Mouse (Mus musculus): Measurements from ENCODE around the gene Morn3. TPM values are rescaled to one million over a fixed set of nuclear protein-coding genes. Genes with fewer than 3 reads are reported as not detected.
"Not testable (repeated sequence)": the region's sequence is repeated elsewhere in the genome, so short reads cannot be mapped to it uniquely, and the experiment has no call there.

Gene Morn3
- polyA plus RNA-seq, 1 experiment from 2014 or later: 3.6 TPM

- Histone ChIP-seq H3K27ac (replicated peaks; ENCODE audit: low read depth, low read length) (no peak overlapping the region), H3K9me3 (ENCODE audit: control insufficient read depth, low read length) (no peaks in the 10 kb centered on the region), H3K36me3 (ENCODE audit: control insufficient read depth, insufficient read depth, low read length) (no peaks in the 10 kb centered on the region), H3K4me3 (ENCODE audit: low read depth, low read length) (no peak overlapping the region), H3K4me2 (ENCODE audit: low read depth, low read length) (no peak overlapping the region), H3K27me3 (replicated peaks; ENCODE audit: control insufficient read depth, insufficient read depth, low read length) (no peaks in the 10 kb centered on the region), H3K4me1 (ENCODE audit: control insufficient read depth, insufficient read depth, low read length) (peaks cover 6% of the 10 kb centered on the region; the same call in 1 of the 2 replicates), H3K9ac (ENCODE audit: low read depth, low read length) (no peak overlapping the region)
- ATAC-seq (ENCODE audit: low read depth): no peak
- WGBS: 27% methylated on average over 6 of the region's 6 CpGs
- DNase-seq (ENCODE audit: low spot score): peak; percentile 95
Observed at GRCm38 (mm10) chr5:123064207-123064606, 17.4 kb upstream of the Morn3 start.

GRCm38 (mm10) chr5:123063141-123063540 lies 16.3 kb upstream of the Morn3 start:
- DNase-seq (ENCODE audit: low spot score) (no peak), ATAC-seq (ENCODE audit: low read depth) (no peak)
- peaks cover 6% of the 10 kb centered on the region for H3K4me1 ChIP-seq (ENCODE audit: control insufficient read depth, insufficient read depth, low read length)
- no peaks in the 10 kb centered on the region for H3K9me3 ChIP-seq (ENCODE audit: control insufficient read depth, low read length)
- no peak overlapping the region for H3K27ac ChIP-seq (replicated peaks; ENCODE audit: low read depth, low read length)
- no peaks in the 10 kb centered on the region for H3K27me3 ChIP-seq (replicated peaks; ENCODE audit: control insufficient read depth, insufficient read depth, low read length)
- H3K9ac ChIP-seq (ENCODE audit: low read depth, low read length): no peak overlapping the region
- no peak overlapping the region for H3K4me2 ChIP-seq (ENCODE audit: low read depth, low read length)
- WGBS: 84% methylated on average over 3 of the region's 3 CpGs
- no peaks in the 10 kb centered on the region for H3K36me3 ChIP-seq (ENCODE audit: control insufficient read depth, insufficient read depth, low read length)
- H3K4me3 ChIP-seq (ENCODE audit: low read depth, low read length): no peak overlapping the region

- not testable (repeated sequence) for H3K4me1 ChIP-seq (ENCODE audit: control insufficient read depth, insufficient read depth, low read length); H3K4me2 ChIP-seq (ENCODE audit: low read depth, low read length); H3K9ac ChIP-seq (ENCODE audit: low read depth, low read length); H3K27me3 ChIP-seq (replicated peaks; ENCODE audit: control insufficient read depth, insufficient read depth, low read length); H3K4me3 ChIP-seq (ENCODE audit: low read depth, low read length); H3K36me3 ChIP-seq (ENCODE audit: control insufficient read depth, insufficient read depth, low read length); ATAC-seq (ENCODE audit: low read depth); DNase-seq (ENCODE audit: low spot score); H3K27ac ChIP-seq (replicated peaks; ENCODE audit: low read depth, low read length); H3K9me3 ChIP-seq (ENCODE audit: control insufficient read depth, low read length)
- WGBS: 86% methylated on average over 4 of the region's 6 CpGs
Observed at GRCm38 (mm10) chr5:123061402-123061749, 14.6 kb upstream of the Morn3 start.

GRCm38 (mm10) chr5:123060706-123061401 lies 14.0 kb upstream of the Morn3 start:
- H3K9me3 ChIP-seq (ENCODE audit: control insufficient read depth, low read length): 0 out of 2 replicates have a peak, but pooled peaks cover 3% of the 10 kb centered on the region
- H3K4me3 ChIP-seq (ENCODE audit: low read depth, low read length): no peak overlapping the region
- DNase-seq (ENCODE audit: low spot score) (no peak), ATAC-seq (ENCODE audit: low read depth) (no peak)
- H3K9ac ChIP-seq (ENCODE audit: low read depth, low read length): 0 out of 2 replicates have a peak overlapping the region, but pooled peaks have one; percentile 11
- 48% methylated on average over 9 of the region's 9 CpGs for WGBS
- no peaks in the 10 kb centered on the region for H3K36me3 ChIP-seq (ENCODE audit: control insufficient read depth, insufficient read depth, low read length)
- H3K27ac ChIP-seq (replicated peaks; ENCODE audit: low read depth, low read length): peak overlapping the region; percentile 55; the same call in 1 of the 2 replicates
- no peaks in the 10 kb centered on the region for H3K27me3 ChIP-seq (replicated peaks; ENCODE audit: control insufficient read depth, insufficient read depth, low read length)
- H3K4me1 ChIP-seq (ENCODE audit: control insufficient read depth, insufficient read depth, low read length): peaks cover 6% of the 10 kb centered on the region
- H3K4me2 ChIP-seq (ENCODE audit: low read depth, low read length): no peak overlapping the region

- Histone ChIP-seq H3K4me1 (ENCODE audit: control insufficient read depth, insufficient read depth, low read length) (peaks cover 6% of the 10 kb centered on the region), H3K9ac (ENCODE audit: low read depth, low read length) (no peak overlapping the region), H3K4me2 (ENCODE audit: low read depth, low read length) (peak overlapping the region; percentile 32; the same call in 1 of the 2 replicates), H3K4me3 (ENCODE audit: low read depth, low read length) (no peak overlapping the region), H3K27me3 (replicated peaks; ENCODE audit: control insufficient read depth, insufficient read depth, low read length) (no peaks in the 10 kb centered on the region), H3K36me3 (ENCODE audit: control insufficient read depth, insufficient read depth, low read length) (no peaks in the 10 kb centered on the region), H3K27ac (replicated peaks; ENCODE audit: low read depth, low read length) (peak overlapping the region; percentile 55), H3K9me3 (ENCODE audit: control insufficient read depth, low read length) (0 out of 2 replicates have a peak, but pooled peaks cover 3% of the 10 kb centered on the region)
- DNase-seq (ENCODE audit: low spot score) (peak; percentile 51), ATAC-seq (ENCODE audit: low read depth) (no peak)
- 12% methylated on average over 14 of the region's 14 CpGs for WGBS
Observed at GRCm38 (mm10) chr5:123059757-123060520, 13.1 kb upstream of the Morn3 start.

- 0 out of 2 replicates have a peak, but pooled peaks cover 3% of the 10 kb centered on the region for H3K9me3 ChIP-seq (ENCODE audit: control insufficient read depth, low read length)
- H3K4me3 ChIP-seq (ENCODE audit: low read depth, low read length): peak overlapping the region; percentile 43
- H3K4me2 ChIP-seq (ENCODE audit: low read depth, low read length): peak overlapping the region; percentile 55
- H3K27ac ChIP-seq (replicated peaks; ENCODE audit: low read depth, low read length): peak overlapping the region; percentile 63
- no peaks in the 10 kb centered on the region for H3K36me3 ChIP-seq (ENCODE audit: control insufficient read depth, insufficient read depth, low read length)
- H3K4me1 ChIP-seq (ENCODE audit: control insufficient read depth, insufficient read depth, low read length): peaks cover 6% of the 10 kb centered on the region
- WGBS: 40% methylated on average over 16 of the region's 16 CpGs
- no peak for ATAC-seq (ENCODE audit: low read depth)
- H3K9ac ChIP-seq (ENCODE audit: low read depth, low read length): peak overlapping the region; percentile 62
- H3K27me3 ChIP-seq (replicated peaks; ENCODE audit: control insufficient read depth, insufficient read depth, low read length): no peaks in the 10 kb centered on the region
- DNase-seq (ENCODE audit: low spot score): no peak
Observed at GRCm38 (mm10) chr5:123058251-123059102, 11.7 kb upstream of the Morn3 start.

- peak overlapping the region; percentile 43 for H3K4me3 ChIP-seq (ENCODE audit: low read depth, low read length)
- H3K4me2 ChIP-seq (ENCODE audit: low read depth, low read length): peak overlapping the region; percentile 55
- H3K36me3 ChIP-seq (ENCODE audit: control insufficient read depth, insufficient read depth, low read length): no peaks in the 10 kb centered on the region
- DNase-seq (ENCODE audit: low spot score): peak; percentile 100
- H3K27ac ChIP-seq (replicated peaks; ENCODE audit: low read depth, low read length): peak overlapping the region; percentile 63; the same call in 1 of the 2 replicates
- WGBS: 8% methylated on average over 47 of the region's 48 CpGs
- H3K27me3 ChIP-seq (replicated peaks; ENCODE audit: control insufficient read depth, insufficient read depth, low read length): no peaks in the 10 kb centered on the region
- peak overlapping the region; percentile 62 for H3K9ac ChIP-seq (ENCODE audit: low read depth, low read length)
- 0 out of 2 replicates have a peak, but pooled peaks cover 3% of the 10 kb centered on the region for H3K9me3 ChIP-seq (ENCODE audit: control insufficient read depth, low read length)
- peaks cover 6% of the 10 kb centered on the region for H3K4me1 ChIP-seq (ENCODE audit: control insufficient read depth, insufficient read depth, low read length)
- ATAC-seq (ENCODE audit: low read depth): peak; percentile 98
Observed at GRCm38 (mm10) chr5:123057366-123058250, 10.8 kb upstream of the Morn3 start.

Measured in embryonic facial prominence, embryonic 14.5 days (tissue).